Mouse (Mus musculus): ENCODE results near the gene Herc6. TPM values are rescaled to one million over a fixed set of nuclear protein-coding genes. Genes with fewer than 3 reads are reported as not detected.

Gene Herc6
- polyA plus RNA-seq, 1 experiment, result 5.7 TPM

Other genes starting within 250 kb of the Herc6 start
- gene Vmn1r17, start 217.3 kb upstream of the Herc6 start, polyA plus RNA-seq (2012; rRNA removed), result not detected in 2 replicates
- not detected in 2 replicates for gene Vmn1r18, start 185.2 kb upstream of the Herc6 start, polyA plus RNA-seq (2012; rRNA removed)
- not detected in 2 replicates for gene Vmn1r19, start 177.2 kb upstream of the Herc6 start, polyA plus RNA-seq (2012; rRNA removed)
- gene Vmn1r20, start 152.1 kb upstream of the Herc6 start, polyA plus RNA-seq (2012; rRNA removed), result not detected in 2 replicates
- gene Ppm1k, start 45.5 kb upstream of the Herc6 start, polyA plus RNA-seq (2012; rRNA removed), result 7.0 and 7.7 TPM in 2 replicates
- gene Pyurf, start 111.1 kb downstream of the Herc6 start, polyA plus RNA-seq (2012; rRNA removed), result 21.0 and 22.2 TPM in 2 replicates
- 8.7 and 9.9 TPM in 2 replicates for gene Lancl2, start 121.5 kb downstream of the Herc6 start, polyA plus RNA-seq (2012; rRNA removed)
- gene Vopp1, start 244.2 kb downstream of the Herc6 start, polyA plus RNA-seq (2012; rRNA removed), result 25.2 and 28.7 TPM in 2 replicates

Measured in urinary bladder, adult 2 months (tissue).